Mouse (Mus musculus) gastrocnemius, adult 2 months (tissue): Measurements from ENCODE around the gene Tspan11. TPM values are rescaled to one million over a fixed set of nuclear protein-coding genes. Genes with fewer than 3 reads are reported as not detected.

Experiments
- DNase-seq: peaks from one replicate; pipeline ENCODE4 v3.0.0; 2022
- H3K27ac ChIP-seq: fragments of 200-600 bp; 2 replicates; pipeline ENCODE4 v1.8.1; 2022; ENCODE audit warnings: mild to moderate bottlenecking
- H3K4me3 ChIP-seq: fragments of 200-600 bp; 2 replicates; pipeline ENCODE4 v1.8.1; 2022; ENCODE audit warnings: mild to moderate bottlenecking, moderate library complexity
- CTCF ChIP-seq: fragments of 200-600 bp; IDR thresholded peaks from 2 replicates; pipeline ENCODE4 v1.8.1; 2022; ENCODE audit warnings: antibody characterized with exemption, mild to moderate bottlenecking, moderate library complexity
- intact Hi-C: fragments of 180-260 bp; cut with DNase I; formaldehyde crosslinking; loops from one replicate; pipeline ENCODE4 v1.15.1; 2025
- total RNA-seq, 2 experiments: library from RNA; stranded (reverse); gene quantifications; 2 replicates each; pipeline ENCODE4 v1.2.3; 2021

Tspan11 gene
- total RNA-seq, 2 experiments from 2014 or later: 0.74 to 1.0 TPM

DNA sequence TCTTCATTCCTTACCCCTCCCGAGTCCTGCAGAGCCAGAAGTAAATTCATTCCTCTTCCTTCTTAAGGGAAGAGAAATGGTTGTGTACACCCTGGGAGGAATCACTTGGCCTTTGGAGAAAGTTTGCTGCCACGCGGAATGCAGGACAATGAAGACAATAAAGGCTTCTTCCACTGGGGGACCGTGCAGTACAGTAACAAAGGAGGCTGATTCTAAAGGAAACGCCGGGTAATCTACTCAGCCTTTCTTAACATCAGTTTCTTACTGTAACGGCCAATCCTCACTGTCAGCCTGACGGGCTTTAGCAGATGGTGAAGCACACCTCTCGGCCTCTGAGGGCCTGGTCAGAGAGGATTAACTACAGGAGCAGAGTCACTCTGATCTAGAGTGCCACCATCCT lies 25.4 kb upstream of the Tspan11 start:
- intact Hi-C loops: no loop called here
- no peak for DNase-seq
- no peak overlapping the region for H3K27ac ChIP-seq
- H3K4me3 ChIP-seq: no peak overlapping the region
- TF ChIP-seq CTCF: no peak

- intact Hi-C loops: no loop called here
- DNase-seq: no peak
- Histone ChIP-seq H3K4me3 (no peak overlapping the region), H3K27ac (no peak overlapping the region)
- no peak for TF ChIP-seq CTCF
Measured at GRCm38 (mm10) chr6:127865391-127865790, 22.0 kb upstream of the Tspan11 start.

- DNase-seq: peak; percentile 15
- no peak for TF ChIP-seq CTCF
- H3K27ac ChIP-seq: no peak overlapping the region
- intact Hi-C loops: no loop called here
- H3K4me3 ChIP-seq: no peak overlapping the region
Measured at GRCm38 (mm10) chr6:127868546-127868945, 18.8 kb upstream of the Tspan11 start.

DNA sequence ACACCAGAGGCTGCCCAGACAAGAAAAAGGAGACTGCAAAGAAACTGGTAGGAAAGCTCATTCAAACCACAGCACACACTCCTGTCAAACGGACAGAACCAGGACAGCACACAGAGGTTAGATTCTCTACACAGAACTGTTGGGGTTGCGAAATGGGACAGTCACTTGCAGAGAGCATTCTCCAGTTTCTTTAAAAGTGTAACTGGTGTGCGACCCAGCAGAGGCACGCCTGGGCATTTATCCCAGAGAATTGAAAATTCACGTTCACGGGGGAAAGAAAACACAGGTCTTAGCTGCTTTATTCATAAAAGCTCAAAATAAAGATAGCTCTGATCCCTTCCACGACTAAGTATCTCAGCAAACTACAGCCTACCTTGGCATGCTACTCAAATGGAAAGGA lies 18.3 kb upstream of the Tspan11 start:
- no peak overlapping the region for H3K4me3 ChIP-seq
- intact Hi-C loops: no loop called here
- TF ChIP-seq CTCF: no peak
- peak overlapping the region; percentile 81; the same call in 1 of the 2 replicates for H3K27ac ChIP-seq
- DNase-seq: peak; percentile 20

GRCm38 (mm10) chr6:127870345-127871324 lies 16.8 kb upstream of the Tspan11 start:
- Histone ChIP-seq H3K4me3 (no peak overlapping the region), H3K27ac (peak overlapping the region; percentile 81)
- intact Hi-C loops: no loop called here
- peak; percentile 41 for TF ChIP-seq CTCF
- peak; percentile 85 for DNase-seq

DNA sequence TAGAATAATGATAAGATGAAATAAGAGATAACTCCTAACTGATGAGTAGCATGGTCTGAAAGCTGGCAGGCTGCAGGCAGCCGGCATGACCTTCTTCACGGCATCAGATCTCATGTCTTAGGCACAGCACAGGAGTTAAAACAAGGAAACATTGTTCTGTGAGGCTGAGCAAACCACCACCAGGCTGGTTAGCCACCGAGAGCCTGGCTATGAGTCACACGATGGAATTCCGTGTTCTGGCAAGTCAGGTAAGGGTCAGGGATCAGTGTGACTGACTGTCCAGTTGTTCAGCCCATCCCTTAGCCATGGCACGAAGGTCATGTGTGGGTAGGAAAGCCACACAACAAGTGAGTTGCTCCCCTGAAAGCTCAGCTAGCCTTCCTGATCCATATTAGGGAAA lies 16.0 kb upstream of the Tspan11 start:
- Histone ChIP-seq H3K4me3 (no peak overlapping the region), H3K27ac (peak overlapping the region; percentile 81; the same call in 1 of the 2 replicates)
- intact Hi-C loops: no loop called here
- DNase-seq: no peak
- TF ChIP-seq CTCF: no peak

DNA sequence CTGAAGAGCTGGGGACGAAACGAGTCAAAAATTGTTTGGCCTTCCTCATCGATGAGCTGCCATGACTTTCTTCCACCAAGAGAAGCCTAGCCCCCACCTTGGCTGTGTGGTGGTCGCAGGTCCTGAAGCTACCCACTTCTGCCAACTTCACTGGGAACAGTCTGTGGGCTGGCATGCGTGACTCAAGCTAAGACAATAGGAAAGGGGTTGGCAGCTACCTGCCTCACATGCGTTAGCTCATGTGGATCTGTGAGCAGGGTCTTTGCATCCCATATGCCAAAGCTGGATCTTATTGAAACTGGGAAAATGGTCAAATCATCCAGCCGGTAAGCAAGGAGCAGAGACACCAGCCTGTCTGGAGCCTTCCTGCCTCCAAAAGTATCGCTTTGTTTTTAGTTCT lies 14.8 kb upstream of the Tspan11 start:
- intact Hi-C loops: no loop called here

DNA sequence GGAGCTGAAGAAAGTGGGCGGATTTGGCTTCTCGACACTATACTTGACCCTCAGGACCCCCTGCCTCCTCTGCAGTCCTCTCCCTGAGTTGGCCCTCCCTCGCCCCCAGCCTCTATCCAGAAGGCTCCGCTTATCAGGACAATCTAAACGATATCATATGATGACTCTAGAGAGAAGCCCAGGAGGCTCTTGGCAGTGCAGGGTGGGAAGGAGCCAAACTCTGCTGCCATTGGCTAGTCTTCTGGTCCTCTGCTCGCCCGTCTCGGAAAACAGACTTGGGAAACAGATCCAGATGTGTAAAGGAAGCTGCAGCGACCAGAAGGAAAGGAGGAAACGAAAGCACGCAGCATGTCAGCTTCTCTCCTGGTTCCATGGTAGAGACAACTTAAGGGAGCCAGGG lies 11.5 kb upstream of the Tspan11 start:
- peak; percentile 61 for DNase-seq
- no peak for TF ChIP-seq CTCF
- intact Hi-C loops: no loop called here
- Histone ChIP-seq H3K4me3 (peak overlapping the region; percentile 46), H3K27ac (peak overlapping the region; percentile 66)

More for the DNA sequence above, 14.8 kb upstream of the Tspan11 start:
- no peak overlapping the region for H3K4me3 ChIP-seq
- no peak for DNase-seq
- TF ChIP-seq CTCF: no peak
- no peak overlapping the region for H3K27ac ChIP-seq

GRCm38 (mm10) chr6:127876436-127876835 lies 11.0 kb upstream of the Tspan11 start:
- Histone ChIP-seq H3K4me3 (peak overlapping the region; percentile 46), H3K27ac (peak overlapping the region; percentile 66)
- intact Hi-C loops: no loop called here
- TF ChIP-seq CTCF: no peak
- peak; percentile 30 for DNase-seq

GRCm38 (mm10) chr6:127877026-127877425 lies 10.4 kb upstream of the Tspan11 start:
- Histone ChIP-seq H3K4me3 (peak overlapping the region; percentile 46), H3K27ac (peak overlapping the region; percentile 66)
- intact Hi-C loops: no loop called here
- no peak for TF ChIP-seq CTCF
- DNase-seq: peak; percentile 57

DNA sequence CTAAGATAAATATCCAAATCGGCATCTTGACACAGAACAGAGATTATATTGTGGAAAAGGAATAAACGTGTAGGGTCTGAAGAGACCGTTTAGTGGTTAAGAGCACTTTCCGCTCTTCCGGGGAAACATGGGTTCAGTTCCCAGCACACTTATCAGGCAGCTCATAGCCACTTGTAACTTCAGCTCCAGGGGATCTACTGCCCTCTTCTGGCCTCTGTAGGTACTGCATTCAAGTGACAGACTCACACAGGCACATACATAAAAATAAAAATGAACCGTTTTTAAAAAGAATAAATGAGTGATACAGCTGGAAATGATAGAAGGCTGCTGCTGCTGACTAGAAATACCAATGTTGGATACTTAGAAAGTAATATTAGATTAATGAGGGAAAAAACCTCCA lies 7.9 kb upstream of the Tspan11 start:
- DNase-seq: no peak
- TF ChIP-seq CTCF: peak; percentile 50
- no peak overlapping the region for H3K4me3 ChIP-seq
- H3K27ac ChIP-seq: no peak overlapping the region
- intact Hi-C loops: no loop called here

- TF ChIP-seq CTCF: no peak
- DNase-seq: no peak
- Histone ChIP-seq H3K4me3 (peak overlapping the region; percentile 72; the same call in 1 of the 2 replicates), H3K27ac (no peak overlapping the region)
- intact Hi-C loops: no loop called here
Measured at GRCm38 (mm10) chr6:127886916-127887315, 473 bp upstream of the Tspan11 start.

- intact Hi-C loops: no loop called here
- Histone ChIP-seq H3K27ac (peak overlapping the region; percentile 58), H3K4me3 (peak overlapping the region; percentile 72)
- DNase-seq: no peak
- TF ChIP-seq CTCF: no peak
Measured at GRCm38 (mm10) chr6:127888581-127888980, 1.2 kb downstream of the Tspan11 start.
